Mouse (Mus musculus) heart, adult 2 months (tissue): ENCODE results near the gene Tcf12. TPM values are rescaled to one million over a fixed set of nuclear protein-coding genes. Genes with fewer than 3 reads are reported as not detected.

Experiments used
- DNase-seq, 2 experiments: peaks; one replicate each; pipeline ENCODE4 v3.0.0; 2021
- H3K27ac ChIP-seq: fragments of 200-600 bp; 2 replicates; pipeline ENCODE4 v1.8.1; 2022
- H3K27me3 ChIP-seq: fragments of 200-500 bp; 2 replicates; pipeline ENCODE4 v1.6.1; 2012; ENCODE audit warnings: mild to moderate bottlenecking, low read length, inconsistent platforms, mixed read lengths; ENCODE audit not compliant: control insufficient read depth, insufficient read depth
- H3K36me3 ChIP-seq: fragments of 200-500 bp; 2 replicates; pipeline ENCODE4 v1.6.1; 2012; ENCODE audit warnings: low read length, inconsistent platforms; ENCODE audit not compliant: control insufficient read depth, insufficient read depth
- H3K4me1 ChIP-seq: fragments of 200-500 bp; 2 replicates; pipeline ENCODE4 v1.6.1; 2011; ENCODE audit warnings: low read length; ENCODE audit not compliant: control insufficient read depth, insufficient read depth
- H3K4me3 ChIP-seq: fragments of 200-600 bp; 2 replicates; pipeline ENCODE4 v1.8.1; 2022
- H3K79me2 ChIP-seq: fragments of 200-500 bp; replicated peaks from 2 replicates; pipeline ENCODE4 v1.6.1; 2012; ENCODE audit warnings: mild to moderate bottlenecking, inconsistent platforms, low read length, moderate library complexity, mixed read lengths; ENCODE audit not compliant: control insufficient read depth, insufficient read depth
- H3K9ac ChIP-seq: fragments of 200-500 bp; 2 replicates; pipeline ENCODE4 v1.6.1; 2012; ENCODE audit warnings: low read depth, mild to moderate bottlenecking, control low read depth, inconsistent platforms, low read length, mixed read lengths
- CTCF ChIP-seq: fragments of 200-600 bp; IDR thresholded peaks from 2 replicates; pipeline ENCODE4 v1.8.1; 2022; ENCODE audit warnings: antibody characterized with exemption, mild to moderate bottlenecking, moderate library complexity
- EP300 ChIP-seq: fragments of 200-500 bp; IDR thresholded peaks from 2 replicates; pipeline ENCODE4 v1.6.1; 2011; ENCODE audit warnings: low read depth, low read length, control low read depth; ENCODE audit not compliant: insufficient read depth
- POLR2A ChIP-seq: fragments of 200-500 bp; IDR thresholded peaks from 2 replicates; pipeline ENCODE4 v1.6.1; 2011; ENCODE audit warnings: mild to moderate bottlenecking, low read depth, low read length, control low read depth; ENCODE audit not compliant: insufficient read depth
- WGBS: fragments of 180-500 bp; shearing (Covaris S2); methylation state at CpG from one replicate; pipeline ENCODE4 v1.1.7; 2018; 5-methylcytosine and 5-hydroxymethylcytosine counted together
- intact Hi-C: fragments of 180-260 bp; cut with DNase I; formaldehyde crosslinking; loops from one replicate; pipeline ENCODE4 v1.15.1; 2025
- microRNA-seq, 2 experiments: library from miRNA; unstranded; fragments of <30 nt; microRNA quantifications; one replicate each; pipeline ENCODE4 v1.2.0; 2021
- polyA plus RNA-seq: library from polyadenylated mRNA; depleted of rRNA; stranded (reverse); fragments of >200 nt; gene quantifications from 2 replicates; pipeline ENCODE4 v1.2.3, GENCODE M21; 2012; rRNA removed
- total RNA-seq, 2 experiments: library from RNA; stranded (reverse); gene quantifications; 2 replicates each; pipeline ENCODE4 v1.2.3; 2021

The Tcf12 gene
- total and polyA plus RNA-seq, 3 experiments = 29.7 to 38.0 (median 33.9) TPM

GRCm38 (mm10) chr9:71804116-71804515, 307.6 kb downstream of the Tcf12 start:
- 62% methylated on average over 6 of the region's 6 CpGs for WGBS
- TF ChIP-seq CTCF (no peak), EP300 (no peak), POLR2A (no peak)
- H3K79me2 ChIP-seq = no peaks in the 10 kb centered on the region
- intact Hi-C loops = loop anchor here (10.0 kb wide), 1 partner anchor 259 kb away; no protein-coding TSS in a partner anchor
- H3K27me3 ChIP-seq = no peaks in the 10 kb centered on the region
- no peaks in the 10 kb centered on the region for H3K4me1 ChIP-seq
- no peak overlapping the region for H3K4me3 ChIP-seq
- no peak overlapping the region for H3K9ac ChIP-seq
- DNase-seq = no peak
- no peak overlapping the region for H3K27ac ChIP-seq
- no peaks in the 10 kb centered on the region for H3K36me3 ChIP-seq

GRCm38 (mm10) chr9:71803281-71803680, 308.4 kb downstream of the Tcf12 start:
- Histone ChIP-seq H3K4me3 (no peak overlapping the region), H3K4me1 (no peaks in the 10 kb centered on the region; the same call in 1 of the 2 replicates), H3K9ac (no peak overlapping the region), H3K27me3 (no peaks in the 10 kb centered on the region), H3K79me2 (no peaks in the 10 kb centered on the region), H3K36me3 (no peaks in the 10 kb centered on the region), H3K27ac (no peak overlapping the region)
- 83% methylated on average over 7 of the region's 7 CpGs for WGBS
- intact Hi-C loops = loop anchor here (10.0 kb wide), 1 partner anchor 258 kb away; no protein-coding TSS in a partner anchor
- TF ChIP-seq EP300 = no peak
- no peak for TF ChIP-seq POLR2A
- TF ChIP-seq CTCF = no peak
- no peak for DNase-seq

GRCm38 (mm10) chr9:71799598-71799997, 312.1 kb downstream of the Tcf12 start:
- no peak overlapping the region for H3K4me3 ChIP-seq
- H3K9ac ChIP-seq = no peak overlapping the region
- no peak overlapping the region for H3K27ac ChIP-seq
- H3K27me3 ChIP-seq = no peaks in the 10 kb centered on the region
- no peak for DNase-seq
- TF ChIP-seq POLR2A = no peak
- no peak for TF ChIP-seq CTCF
- TF ChIP-seq EP300 = no peak
- intact Hi-C loops = no loop called here
- no peaks in the 10 kb centered on the region for H3K79me2 ChIP-seq
- no peaks in the 10 kb centered on the region for H3K36me3 ChIP-seq
- 73% methylated on average over 5 of the region's 5 CpGs for WGBS
- H3K4me1 ChIP-seq = no peaks in the 10 kb centered on the region; the same call in 1 of the 2 replicates

- WGBS = 69% methylated on average over 5 of the region's 5 CpGs
- TF ChIP-seq POLR2A = no peak
- TF ChIP-seq EP300 = no peak
- TF ChIP-seq CTCF = no peak
- intact Hi-C loops = no loop called here
- Histone ChIP-seq H3K27ac (no peak overlapping the region), H3K36me3 (no peaks in the 10 kb centered on the region), H3K4me1 (no peaks in the 10 kb centered on the region; the same call in 1 of the 2 replicates), H3K79me2 (no peaks in the 10 kb centered on the region), H3K9ac (no peak overlapping the region), H3K27me3 (no peaks in the 10 kb centered on the region), H3K4me3 (no peak overlapping the region)
- DNase-seq = no peak
These were observed 313.5 kb downstream of the Tcf12 start for GRCm38 (mm10) chr9:71798176-71798575.

Small RNA genes lying within 50 kb of the gene (microRNA-seq; reads per million reads assigned to microRNA genes)
- 0 reads per million in 2 experiments for gene Gm27450

Other genes starting within 250 kb of the Tcf12 start
- gene Zfp280d, start 163.0 kb upstream of the Tcf12 start, total RNA-seq = 10 to 100 TPM; 16.6 to 22.5 TPM
- 5.5 and 10.0 TPM in 2 replicates for gene Zfp280d, start 163.0 kb upstream of the Tcf12 start, polyA plus RNA-seq